Mouse (Mus musculus) heart, adult 2 months (tissue): ENCODE measurements around the gene Tbxa2r. TPM values are rescaled to one million over a fixed set of nuclear protein-coding genes. Genes with fewer than 3 reads are reported as not detected.

Experiments used
- DNase-seq, 2 experiments: peaks; one replicate each; pipeline ENCODE4 v3.0.0; 2021
- H3K27ac ChIP-seq: fragments of 200-600 bp; 2 replicates; pipeline ENCODE4 v1.8.1; 2022
- H3K27me3 ChIP-seq: fragments of 200-500 bp; 2 replicates; pipeline ENCODE4 v1.6.1; 2012; ENCODE audit warnings: mild to moderate bottlenecking, low read length, inconsistent platforms, mixed read lengths; ENCODE audit not compliant: control insufficient read depth, insufficient read depth
- H3K36me3 ChIP-seq: fragments of 200-500 bp; 2 replicates; pipeline ENCODE4 v1.6.1; 2012; ENCODE audit warnings: low read length, inconsistent platforms; ENCODE audit not compliant: control insufficient read depth, insufficient read depth
- H3K4me1 ChIP-seq: fragments of 200-500 bp; 2 replicates; pipeline ENCODE4 v1.6.1; 2011; ENCODE audit warnings: low read length; ENCODE audit not compliant: control insufficient read depth, insufficient read depth
- H3K4me3 ChIP-seq: fragments of 200-600 bp; 2 replicates; pipeline ENCODE4 v1.8.1; 2022
- H3K79me2 ChIP-seq: fragments of 200-500 bp; replicated peaks from 2 replicates; pipeline ENCODE4 v1.6.1; 2012; ENCODE audit warnings: mild to moderate bottlenecking, inconsistent platforms, low read length, moderate library complexity, mixed read lengths; ENCODE audit not compliant: control insufficient read depth, insufficient read depth
- H3K9ac ChIP-seq: fragments of 200-500 bp; 2 replicates; pipeline ENCODE4 v1.6.1; 2012; ENCODE audit warnings: low read depth, mild to moderate bottlenecking, control low read depth, inconsistent platforms, low read length, mixed read lengths
- CTCF ChIP-seq: fragments of 200-600 bp; IDR thresholded peaks from 2 replicates; pipeline ENCODE4 v1.8.1; 2022; ENCODE audit warnings: antibody characterized with exemption, mild to moderate bottlenecking, moderate library complexity
- EP300 ChIP-seq: fragments of 200-500 bp; IDR thresholded peaks from 2 replicates; pipeline ENCODE4 v1.6.1; 2011; ENCODE audit warnings: low read depth, low read length, control low read depth; ENCODE audit not compliant: insufficient read depth
- POLR2A ChIP-seq: fragments of 200-500 bp; IDR thresholded peaks from 2 replicates; pipeline ENCODE4 v1.6.1; 2011; ENCODE audit warnings: mild to moderate bottlenecking, low read depth, low read length, control low read depth; ENCODE audit not compliant: insufficient read depth
- WGBS: fragments of 180-500 bp; shearing (Covaris S2); methylation state at CpG from one replicate; pipeline ENCODE4 v1.1.7; 2018; 5-methylcytosine and 5-hydroxymethylcytosine counted together
- intact Hi-C: fragments of 180-260 bp; cut with DNase I; formaldehyde crosslinking; loops from one replicate; pipeline ENCODE4 v1.15.1; 2025
- polyA plus RNA-seq: library from polyadenylated mRNA; depleted of rRNA; stranded (reverse); fragments of >200 nt; gene quantifications from 2 replicates; pipeline ENCODE4 v1.2.3, GENCODE M21; 2012
- total RNA-seq, 2 experiments: library from RNA; stranded (reverse); gene quantifications; 2 replicates each; pipeline ENCODE4 v1.2.3; 2021

Gene Tbxa2r
- total and polyA plus RNA-seq, 3 experiments, result 3.8 to 7.1 (median 4.1) TPM

DNA sequence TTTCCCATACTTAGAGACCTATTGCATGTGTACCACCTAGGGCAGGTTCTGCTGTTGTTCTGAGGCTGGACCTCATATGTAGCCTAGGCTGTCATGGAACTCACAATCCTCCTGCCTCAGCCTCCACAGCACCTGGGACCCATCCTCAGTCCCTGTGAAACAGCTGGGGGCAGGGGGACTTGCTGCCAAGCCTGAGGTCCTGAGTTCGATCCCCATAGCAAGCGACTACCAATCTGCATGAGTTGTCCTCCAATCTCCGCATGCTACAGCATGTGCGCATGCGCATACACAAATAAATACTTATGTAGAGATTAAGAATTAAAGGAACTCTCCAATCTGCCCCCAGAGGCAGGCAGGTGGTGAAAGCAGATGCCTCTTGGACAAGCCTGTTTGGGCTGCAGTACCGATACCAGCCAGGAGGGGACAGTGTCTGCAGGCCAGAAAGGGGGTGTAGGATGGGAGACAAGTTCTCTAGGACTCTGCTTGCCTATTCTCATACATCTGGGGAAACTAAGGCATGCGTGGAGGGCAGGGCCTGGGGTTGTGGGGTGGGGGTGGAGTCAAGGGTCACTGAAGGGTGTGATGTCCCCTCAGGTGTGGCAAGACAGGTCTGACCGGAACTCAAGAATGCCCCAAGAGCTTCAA lies 40.9 kb upstream of the Tbxa2r start:
- TF ChIP-seq CTCF, result peak; percentile 84
- TF ChIP-seq EP300, result no peak
- no peak overlapping the region for H3K9ac ChIP-seq
- no peak overlapping the region for H3K27ac ChIP-seq
- intact Hi-C loops, result loop anchor here (1.0 to 5.0 kb wide), 3 partner anchors 19 to 165 kb away; partner anchors contain the start of gene Gipc3
- H3K4me3 ChIP-seq, result no peak overlapping the region
- H3K79me2 ChIP-seq, result no peaks in the 10 kb centered on the region
- H3K4me1 ChIP-seq, result peaks cover 1% of the 10 kb centered on the region; the same call in 1 of the 2 replicates
- peaks cover 4% of the 10 kb centered on the region; the same call in 1 of the 2 replicates for H3K27me3 ChIP-seq
- peak in 1 of 2 experiments; percentile 73 for DNase-seq
- H3K36me3 ChIP-seq, result no peaks in the 10 kb centered on the region
- 57% methylated on average over 8 of the region's 8 CpGs for WGBS

DNA sequence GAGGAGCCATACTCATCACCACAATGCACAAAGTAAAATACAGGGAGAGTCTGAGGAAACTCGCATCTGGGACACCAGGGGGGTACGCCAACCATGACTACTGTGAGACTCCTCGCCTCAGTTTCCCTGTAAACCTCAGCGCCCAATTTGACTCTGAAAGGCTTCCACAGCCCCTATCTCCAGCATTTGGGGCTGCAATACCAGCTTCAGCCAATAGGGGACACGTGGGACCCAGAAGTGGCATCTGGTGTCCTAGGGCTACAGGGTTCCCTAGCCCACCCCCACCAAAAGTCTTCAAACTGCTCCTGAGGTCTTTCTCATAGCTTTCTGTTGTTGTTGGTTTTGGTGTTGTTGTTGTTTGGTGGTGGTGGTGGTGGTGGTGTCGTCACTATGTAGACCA lies 39.9 kb upstream of the Tbxa2r start:
- Histone ChIP-seq H3K4me3 (no peak overlapping the region), H3K27me3 (peaks cover 3% of the 10 kb centered on the region; the same call in 1 of the 2 replicates), H3K4me1 (peaks cover 2% of the 10 kb centered on the region), H3K36me3 (no peaks in the 10 kb centered on the region), H3K79me2 (no peaks in the 10 kb centered on the region; the same call in 1 of the 2 replicates), H3K9ac (no peak overlapping the region), H3K27ac (no peak overlapping the region)
- intact Hi-C loops, result loop anchor here (2.0 to 5.0 kb wide), 2 partner anchors 54 to 164 kb away; partner anchors contain the start of gene Gipc3
- 25% methylated on average over 6 of the region's 6 CpGs for WGBS
- DNase-seq, result no peak
- TF ChIP-seq CTCF (peak; percentile 70), EP300 (no peak), POLR2A (no peak)

GRCm38 (mm10) chr10:81289278-81289677 lies 39.3 kb upstream of the Tbxa2r start:
- peaks cover 2% of the 10 kb centered on the region; the same call in 1 of the 2 replicates for H3K27me3 ChIP-seq
- no peak overlapping the region for H3K4me3 ChIP-seq
- WGBS, result 7% methylated on average over 7 of the region's 7 CpGs
- intact Hi-C loops, result loop anchor here (1.0 to 5.0 kb wide), 3 partner anchors 16 to 163 kb away; partner anchors contain the start of gene Gipc3
- no peaks in the 10 kb centered on the region; the same call in 1 of the 2 replicates for H3K79me2 ChIP-seq
- H3K36me3 ChIP-seq, result no peaks in the 10 kb centered on the region
- DNase-seq, result peak; percentile 66 to 77
- H3K4me1 ChIP-seq, result peaks cover 5% of the 10 kb centered on the region
- H3K27ac ChIP-seq, result no peak overlapping the region
- TF ChIP-seq POLR2A (no peak), CTCF (peak; percentile 94; the same call in 1 of the 2 replicates), EP300 (0 out of 2 replicates have a peak, but pooled peaks have one; percentile 49)
- H3K9ac ChIP-seq, result no peak overlapping the region

- TF ChIP-seq CTCF, result no peak
- no peak for TF ChIP-seq EP300
- TF ChIP-seq POLR2A, result no peak
- Histone ChIP-seq H3K79me2 (no peaks in the 10 kb centered on the region; the same call in 1 of the 2 replicates), H3K4me1 (peaks cover 7% of the 10 kb centered on the region), H3K4me3 (no peak overlapping the region), H3K9ac (no peak overlapping the region), H3K27me3 (peaks cover under 1% of the 10 kb centered on the region; the same call in 1 of the 2 replicates), H3K27ac (no peak overlapping the region), H3K36me3 (no peaks in the 10 kb centered on the region)
- intact Hi-C loops, result loop anchor here (1.0 to 5.0 kb wide), 3 partner anchors 15 to 162 kb away; partner anchors contain the start of gene Gipc3
- DNase-seq, result no peak
- 53% methylated on average over 14 of the region's 14 CpGs for WGBS
Measured at GRCm38 (mm10) chr10:81289811-81290210, 38.7 kb upstream of the Tbxa2r start.

- no peak overlapping the region for H3K9ac ChIP-seq
- 29% methylated on average over 24 of the region's 24 CpGs for WGBS
- H3K27me3 ChIP-seq, result no peaks in the 10 kb centered on the region
- no peak overlapping the region for H3K4me3 ChIP-seq
- TF ChIP-seq CTCF (no peak), POLR2A (no peak), EP300 (no peak)
- peaks cover under 1% of the 10 kb centered on the region for H3K79me2 ChIP-seq
- H3K27ac ChIP-seq, result no peak overlapping the region
- H3K4me1 ChIP-seq, result peaks cover 17% of the 10 kb centered on the region
- DNase-seq, result no peak
- intact Hi-C loops, result no loop called here
- no peaks in the 10 kb centered on the region for H3K36me3 ChIP-seq
Measured at GRCm38 (mm10) chr10:81290698-81291460, 37.7 kb upstream of the Tbxa2r start.
